Comparison of ENCODE assay signal across 1 mouse cellular context in genomic region chr11:77721389-77721788, GRCm38 (mm10).
TF ChIP-seq lines count a peak whose summit lies in the region.

No protein-coding gene starts in this region.

TF ChIP-seq in CH12.LX, 34 proteins besides CTCF, POLR2A, EP300 and RAD21:
- TF ChIP-seq SMC3 (IDR thresholded peaks at IDR 0.05; ENCODE audit: low read depth, low read length) (peak; percentile 47), MAX (IDR thresholded peaks at IDR 0.05; ENCODE audit: low read length) (no peak)
